Mouse (Mus musculus) heart, embryonic 11.5 days (tissue): ENCODE results near the gene Mpv17l. TPM values are rescaled to one million over a fixed set of nuclear protein-coding genes. Genes with fewer than 3 reads are reported as not detected.
"Not testable (repeated sequence)": the region's sequence is repeated elsewhere in the genome, so short reads cannot be mapped to it uniquely, and the experiment has no call there.

Source experiments
- ATAC-seq: fragments of 200-750 bp; cut with Nextera tagmentation; replicated peaks from 2 replicates; pipeline ENCODE4 v1.8.0; 2017; ENCODE audit warnings: moderate library complexity; ENCODE audit not compliant: insufficient number of reproducible peaks, low FRiP score, low TSS enrichment
- H3K27ac ChIP-seq: fragments of 300-500 bp; sonication (generic); 2 replicates; pipeline ENCODE4 v1.5.1; 2014; ENCODE audit warnings: mild to moderate bottlenecking, low read depth, low read length
- H3K27me3 ChIP-seq: fragments of 300-500 bp; sonication (generic); 2 replicates; pipeline ENCODE4 v1.6.1; 2014; ENCODE audit warnings: mild to moderate bottlenecking, low read length, mixed read lengths; ENCODE audit not compliant: control insufficient read depth, insufficient read depth
- H3K36me3 ChIP-seq: fragments of 300-500 bp; sonication (generic); 2 replicates; pipeline ENCODE4 v1.6.1; 2014; ENCODE audit warnings: mild to moderate bottlenecking, low read length, moderate library complexity, mixed read lengths; ENCODE audit not compliant: control insufficient read depth, insufficient read depth
- H3K4me1 ChIP-seq: fragments of 300-500 bp; sonication (generic); 2 replicates; pipeline ENCODE4 v1.6.1; 2014; ENCODE audit warnings: low read length; ENCODE audit not compliant: control insufficient read depth, insufficient read depth
- H3K4me2 ChIP-seq: fragments of 300-500 bp; sonication (generic); 2 replicates; pipeline ENCODE4 v1.6.1; 2014; ENCODE audit warnings: mild to moderate bottlenecking, moderate library complexity
- H3K4me3 ChIP-seq: fragments of 300-500 bp; sonication (generic); 2 replicates; pipeline ENCODE4 v1.5.1; 2014; ENCODE audit warnings: low read depth, low read length
- H3K9ac ChIP-seq: fragments of 300-500 bp; sonication (generic); 2 replicates; pipeline ENCODE4 v1.6.1; 2014; ENCODE audit warnings: mild to moderate bottlenecking, low read depth, low read length, moderate library complexity
- H3K9me3 ChIP-seq: fragments of 300-500 bp; sonication (generic); replicated peaks from 2 replicates; pipeline ENCODE4 v1.6.1; 2016; ENCODE audit warnings: low read length; ENCODE audit not compliant: control insufficient read depth
- WGBS: fragments of 180-500 bp; shearing (Covaris S2); extraction: QIAGEN DNeasy Blood & Tissue Kit; methylation state at CpG from one replicate; pipeline ENCODE4 v1.1.7; 2014; ENCODE audit not compliant: insufficient replicate concordance; 5-methylcytosine and 5-hydroxymethylcytosine counted together
- polyA plus RNA-seq: library from polyadenylated mRNA; unstranded; fragments of >200 nt; fragmentation: Nextera tagmentation; extraction: Ambion mirVana; gene quantifications from 2 replicates; pipeline ENCODE4 v1.2.1, GENCODE M21; 2014

The Mpv17l gene
- polyA plus RNA-seq, 1 experiment from 2014 or later = 1.6 TPM

GRCm38 (mm10) chr16:13944752-13945151 is 41.8 kb downstream of the Mpv17l start:
- 80% methylated on average over 5 of the region's 5 CpGs for WGBS
- H3K4me1 ChIP-seq = no peaks in the 10 kb centered on the region
- no peak for ATAC-seq
- H3K9me3 ChIP-seq = no peaks in the 10 kb centered on the region
- H3K9ac ChIP-seq = no peak overlapping the region
- peaks cover 20% of the 10 kb centered on the region for H3K27me3 ChIP-seq
- no peak overlapping the region for H3K27ac ChIP-seq
- no peaks in the 10 kb centered on the region for H3K36me3 ChIP-seq
- H3K4me3 ChIP-seq = no peak overlapping the region
- H3K4me2 ChIP-seq = no peak overlapping the region

DNA sequence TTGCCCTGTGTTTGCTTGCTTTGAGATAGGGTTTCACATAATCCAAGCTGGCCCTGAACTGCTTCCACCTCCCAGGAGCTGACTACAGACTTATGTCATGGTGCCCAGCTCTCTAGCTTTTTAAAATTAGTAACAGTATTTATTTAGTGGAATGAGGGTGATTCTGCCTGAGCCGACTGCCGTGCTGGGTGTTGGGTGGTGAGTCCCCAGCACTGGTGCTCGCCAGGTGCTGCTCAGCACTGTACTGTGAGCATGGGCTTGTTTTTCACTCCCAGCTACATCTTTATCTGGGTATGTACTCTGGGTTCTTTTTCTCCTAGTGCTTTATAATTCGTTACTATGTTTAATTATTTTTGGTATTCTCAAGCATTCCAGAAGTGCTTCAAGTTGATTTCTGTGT is 42.2 kb downstream of the Mpv17l start:
- Histone ChIP-seq H3K27ac (no peak overlapping the region), H3K9ac (no peak overlapping the region), H3K9me3 (no peaks in the 10 kb centered on the region), H3K4me3 (no peak overlapping the region), H3K4me2 (no peak overlapping the region), H3K4me1 (no peaks in the 10 kb centered on the region), H3K27me3 (peaks cover 18% of the 10 kb centered on the region), H3K36me3 (no peaks in the 10 kb centered on the region)
- 65% methylated on average over 4 of the region's 4 CpGs for WGBS
- no peak for ATAC-seq

- no peak for ATAC-seq
- WGBS = 80% methylated on average over 1 of the region's 1 CpGs
- H3K27ac ChIP-seq = no peak overlapping the region
- H3K4me3 ChIP-seq = no peak overlapping the region
- no peaks in the 10 kb centered on the region for H3K36me3 ChIP-seq
- H3K4me2 ChIP-seq = no peak overlapping the region
- no peaks in the 10 kb centered on the region for H3K9me3 ChIP-seq
- peaks cover 9% of the 10 kb centered on the region for H3K27me3 ChIP-seq
- H3K4me1 ChIP-seq = no peaks in the 10 kb centered on the region
- H3K9ac ChIP-seq = no peak overlapping the region
These were observed 43.3 kb downstream of the Mpv17l start for GRCm38 (mm10) chr16:13946306-13946705.

GRCm38 (mm10) chr16:13951245-13951644 is 48.3 kb downstream of the Mpv17l start:
- no peaks in the 10 kb centered on the region for H3K36me3 ChIP-seq
- H3K4me2 ChIP-seq = no peak overlapping the region
- no peak for ATAC-seq
- WGBS = 64% methylated on average over 3 of the region's 3 CpGs
- no peaks in the 10 kb centered on the region for H3K4me1 ChIP-seq
- no peak overlapping the region for H3K27ac ChIP-seq
- no peak overlapping the region for H3K9ac ChIP-seq
- H3K4me3 ChIP-seq = no peak overlapping the region
- no peaks in the 10 kb centered on the region for H3K9me3 ChIP-seq
- H3K27me3 ChIP-seq = no peaks in the 10 kb centered on the region

- Histone ChIP-seq H3K36me3 (no peaks in the 10 kb centered on the region), H3K9me3 (no peaks in the 10 kb centered on the region), H3K9ac (no peak overlapping the region), H3K4me1 (no peaks in the 10 kb centered on the region), H3K27me3 (no peaks in the 10 kb centered on the region), H3K4me2 (no peak overlapping the region), H3K27ac (no peak overlapping the region), H3K4me3 (no peak overlapping the region)
- ATAC-seq = no peak
- 33% methylated on average over 1 of the region's 1 CpGs for WGBS
These were observed 59.1 kb downstream of the Mpv17l start for GRCm38 (mm10) chr16:13962053-13962452.

DNA sequence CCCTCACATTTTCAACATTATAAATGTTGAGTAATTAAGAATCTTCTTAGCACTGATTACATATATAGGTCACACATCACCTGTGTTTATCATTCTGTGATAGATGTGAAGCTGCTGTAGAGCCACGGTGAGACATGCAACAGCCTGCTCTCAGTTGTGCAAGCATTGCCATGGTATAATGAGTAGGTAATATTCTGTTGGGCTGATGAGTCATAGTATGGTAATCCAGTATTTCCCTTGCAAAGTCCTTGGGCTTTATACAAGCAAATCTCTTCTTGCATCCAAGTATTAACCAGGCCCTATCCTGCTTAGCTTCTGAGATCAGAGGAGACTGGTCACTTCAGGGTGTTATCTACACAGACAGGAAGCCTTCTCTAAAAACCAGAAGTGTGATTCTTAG is 66.1 kb downstream of the Mpv17l start:
- Histone ChIP-seq H3K4me1 (no peaks in the 10 kb centered on the region), H3K9me3 (no peaks in the 10 kb centered on the region), H3K36me3 (no peaks in the 10 kb centered on the region), H3K27me3 (no peaks in the 10 kb centered on the region), H3K4me2 (no peak overlapping the region), H3K4me3 (no peak overlapping the region), H3K27ac (no peak overlapping the region), H3K9ac (no peak overlapping the region)
- ATAC-seq = no peak
- WGBS = 79% methylated on average over 1 of the region's 1 CpGs

DNA sequence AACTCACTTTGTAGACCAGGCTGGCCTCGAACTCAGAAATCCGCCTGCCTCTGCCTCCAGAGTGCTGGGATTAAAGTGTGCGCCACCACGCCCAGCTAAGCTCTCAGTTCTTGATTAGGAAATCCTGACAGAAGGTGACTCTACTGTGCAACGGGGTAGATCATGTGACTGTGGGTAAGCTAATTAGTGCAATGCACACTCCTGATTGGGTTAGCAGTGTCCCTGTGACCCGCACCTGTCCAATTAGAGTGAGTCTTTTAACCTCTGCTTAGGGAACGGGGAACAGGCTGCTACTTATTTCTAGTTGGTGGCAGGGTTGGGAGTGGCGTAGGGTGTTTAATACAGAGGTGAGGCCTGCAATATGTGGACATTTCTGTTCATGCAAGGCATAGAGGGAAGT is 69.1 kb downstream of the Mpv17l start:
- 89% methylated on average over 6 of the region's 8 CpGs for WGBS
- H3K27me3 ChIP-seq = no peaks in the 10 kb centered on the region

DNA sequence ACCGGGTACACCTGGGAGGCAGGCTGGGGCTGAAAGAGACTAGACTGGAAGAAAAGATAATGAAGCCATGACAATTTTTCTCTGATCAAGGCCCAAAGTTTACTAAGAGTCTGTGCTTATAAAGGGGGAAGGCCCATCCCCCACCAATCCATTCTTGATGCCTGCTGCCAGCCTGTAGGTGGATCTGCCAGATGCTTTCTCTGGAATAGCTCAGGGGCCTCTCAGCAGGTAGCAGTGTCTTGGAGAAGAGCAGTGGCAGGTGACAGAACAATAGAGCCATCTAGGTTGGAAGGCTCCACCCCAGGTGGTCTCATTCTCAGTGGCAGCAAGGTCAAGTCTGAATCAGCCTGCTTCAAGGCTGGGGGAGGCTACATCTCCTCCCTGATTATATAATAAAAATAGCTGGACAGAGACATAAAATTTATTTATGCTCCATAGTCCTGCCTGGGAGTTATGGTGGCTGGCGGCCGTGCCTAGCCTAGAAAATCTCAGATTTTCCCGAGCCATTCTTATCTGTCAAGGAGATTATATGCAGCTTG is 73.5 kb downstream of the Mpv17l start:
- H3K27ac ChIP-seq, H3K4me1 ChIP-seq, H3K4me2 ChIP-seq, H3K36me3 ChIP-seq, H3K9me3 ChIP-seq, H3K9ac ChIP-seq, H3K4me3 ChIP-seq, ATAC-seq, H3K27me3 ChIP-seq: not testable (repeated sequence)
- WGBS = 79% methylated on average over 4 of the region's 4 CpGs

More for the DNA sequence above, 69.1 kb downstream of the Mpv17l start:
- H3K36me3 ChIP-seq = no peaks in the 10 kb centered on the region
- H3K4me2 ChIP-seq = no peak overlapping the region
- no peak overlapping the region for H3K4me3 ChIP-seq
- H3K9me3 ChIP-seq = no peaks in the 10 kb centered on the region
- ATAC-seq = no peak
- no peak overlapping the region for H3K9ac ChIP-seq
- H3K27ac ChIP-seq = no peak overlapping the region
- no peaks in the 10 kb centered on the region for H3K4me1 ChIP-seq

DNA sequence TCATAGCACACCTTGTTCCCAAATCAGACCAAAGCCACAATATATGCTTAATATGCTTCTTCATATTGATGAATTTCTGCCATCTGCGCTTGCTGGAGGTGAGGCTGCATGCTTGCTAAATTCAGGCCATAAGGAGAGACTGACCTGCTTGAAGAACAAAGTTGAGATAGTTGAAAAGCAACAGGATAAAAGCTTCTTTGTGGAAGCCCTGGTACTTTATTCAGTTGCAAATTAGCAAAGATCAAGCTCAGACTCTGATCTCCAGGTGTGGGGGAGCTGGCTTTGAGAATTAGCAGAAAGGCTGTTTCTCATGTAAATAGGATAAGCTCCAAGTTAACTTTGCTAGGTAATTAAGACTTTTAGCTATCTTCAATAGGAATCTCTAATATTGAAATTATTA is 74.1 kb downstream of the Mpv17l start:
- H3K9me3 ChIP-seq, H3K27ac ChIP-seq, H3K9ac ChIP-seq, H3K4me1 ChIP-seq, H3K27me3 ChIP-seq, H3K4me2 ChIP-seq, H3K36me3 ChIP-seq, ATAC-seq, H3K4me3 ChIP-seq: not testable (repeated sequence)
- WGBS = 29% methylated on average over 1 of the region's 1 CpGs
